Mouse (Mus musculus) kidney, adult 11 months (tissue): Measurements from ENCODE around the gene Txndc16.
A peak's percentile ranks its signal among the peaks of the same experiment; 100 is the strongest.

Source experiments
- DNase-seq: peaks from one replicate; pipeline ENCODE4 v3.0.0; 2022

The Txndc16 gene

GRCm38 (mm10) chr14:45153258-45153657 is 66.9 kb downstream of the Txndc16 start:
- DNase-seq: no peak

- DNase-seq: peak; percentile 8
These were observed 77.6 kb downstream of the Txndc16 start for GRCm38 (mm10) chr14:45142511-45142910.

GRCm38 (mm10) chr14:45140344-45141080 is 79.6 kb downstream of the Txndc16 start:
- DNase-seq: no peak

GRCm38 (mm10) chr14:45135961-45136360 is 84.2 kb downstream of the Txndc16 start:
- DNase-seq: no peak

GRCm38 (mm10) chr14:45135560-45135959 is 84.6 kb downstream of the Txndc16 start:
- no peak for DNase-seq

- DNase-seq: no peak
These were observed 101.8 kb downstream of the Txndc16 start for GRCm38 (mm10) chr14:45118359-45118758.

- no peak for DNase-seq
These were observed 117.9 kb downstream of the Txndc16 start for GRCm38 (mm10) chr14:45102201-45102600.

GRCm38 (mm10) chr14:45092327-45092726 is 127.8 kb downstream of the Txndc16 start:
- DNase-seq: no peak

- DNase-seq: no peak
These were observed 130.1 kb downstream of the Txndc16 start for GRCm38 (mm10) chr14:45090011-45090410.

- DNase-seq: no peak
These were observed 134.3 kb downstream of the Txndc16 start for GRCm38 (mm10) chr14:45085651-45086425.

- DNase-seq: no peak
These were observed 135.4 kb downstream of the Txndc16 start for GRCm38 (mm10) chr14:45084656-45085280.

- DNase-seq: no peak
These were observed 136.6 kb downstream of the Txndc16 start for GRCm38 (mm10) chr14:45083540-45083939.
